Mouse (Mus musculus) gastrocnemius, postnatal 10 days (tissue): ENCODE results near the gene Syt8. TPM values are rescaled to one million over a fixed set of nuclear protein-coding genes. Genes with fewer than 3 reads are reported as not detected.
"Not testable (repeated sequence)": the region's sequence is repeated elsewhere in the genome, so short reads cannot be mapped to it uniquely, and the experiment has no call there.

Source experiments
- DNase-seq: peaks from one replicate; pipeline ENCODE4 v3.0.0; 2021; ENCODE audit warnings: mixed read lengths
- long read RNA-seq, 2 experiments: library from polyadenylated mRNA; stranded (forward); transcript quantifications; one replicate each; pipeline ENCODE4 v2.0.0; 2021
- total RNA-seq, 2 experiments: library from RNA; stranded (reverse); gene quantifications; 2 replicates each; pipeline ENCODE4 v1.2.3; 2021

The Syt8 gene
- under 1 TPM in 1 of 2 experiments, not detected in 1; 0.36 TPM for total RNA-seq
- long read RNA-seq, experiment 1 = 0 reads
- long read RNA-seq, experiment 2, partial matches to known transcripts = 0 of 1 reads
- long read RNA-seq, experiment 2, other reads (novel, unspliced or antisense) = 1 of 1 reads

- DNase-seq = no peak
Measured at GRCm38 (mm10) chr7:142434137-142434865, at the start of gene Syt8. Syt8 (plus strand) TSS chr7:142434850.

DNA sequence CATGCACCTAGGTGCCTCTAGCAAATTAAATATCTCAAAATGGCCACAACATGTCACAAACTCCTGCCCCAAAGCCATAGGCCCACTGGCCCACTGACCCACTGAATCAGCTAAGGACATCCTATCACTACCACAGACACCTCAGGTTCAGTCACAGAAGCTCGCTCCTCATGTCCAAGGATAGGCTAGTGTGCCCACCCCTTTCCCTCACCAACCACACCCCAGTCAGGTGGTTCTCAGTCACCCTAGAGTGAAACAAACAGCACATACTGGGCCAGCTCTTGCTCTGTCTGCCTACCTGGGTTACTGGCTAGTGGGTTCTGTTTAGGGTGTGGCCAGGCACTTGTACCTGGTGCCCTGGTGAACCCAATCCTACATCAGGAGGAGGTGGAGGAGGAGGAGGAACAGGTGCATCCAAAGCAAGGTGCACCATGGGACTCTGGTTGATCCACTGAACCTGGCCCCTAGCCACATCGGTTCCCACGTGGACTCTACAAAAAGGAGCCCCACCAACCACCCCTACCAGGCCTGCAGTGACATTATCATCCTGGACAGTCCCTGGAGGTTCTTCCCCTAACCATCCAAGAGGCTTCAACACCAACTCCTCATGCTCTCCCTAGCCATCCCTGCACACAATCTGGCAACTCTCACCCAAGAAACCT, 48.8 kb upstream of the Syt8 start:
- DNase-seq = no peak

GRCm38 (mm10) chr7:142386621-142387201, 47.9 kb upstream of the Syt8 start:
- DNase-seq = no peak

- peak; percentile 97 for DNase-seq
Measured at GRCm38 (mm10) chr7:142387419-142388148, 47.1 kb upstream of the Syt8 start, which contains the start of gene Ctsd. Ctsd (minus strand) TSS chr7:142388038.

DNA sequence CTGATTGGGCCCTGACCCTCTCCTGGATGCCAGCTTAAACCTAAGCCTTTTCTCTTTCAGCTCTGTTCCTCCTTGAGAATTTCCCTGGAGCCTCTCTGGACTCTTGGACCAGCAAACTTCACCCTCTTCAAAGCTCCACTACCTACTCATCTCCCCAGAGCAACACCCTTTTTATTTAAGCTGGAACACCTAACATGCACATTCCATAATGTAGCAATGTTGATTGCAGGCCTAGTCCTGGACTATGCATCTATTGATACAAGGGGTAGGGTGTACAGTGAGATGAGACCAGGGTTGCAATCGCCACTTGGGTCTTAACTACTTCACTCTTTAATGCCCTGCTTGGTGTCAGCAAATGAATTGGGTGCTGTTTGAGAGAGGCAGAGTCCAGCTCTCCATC, 46.5 kb upstream of the Syt8 start:
- no peak for DNase-seq

GRCm38 (mm10) chr7:142388740-142389139, 45.9 kb upstream of the Syt8 start:
- no peak for DNase-seq

- DNase-seq = no peak
Measured at GRCm38 (mm10) chr7:142389961-142390650, 44.5 kb upstream of the Syt8 start.

- no peak for DNase-seq
Measured at GRCm38 (mm10) chr7:142391108-142391507, 43.5 kb upstream of the Syt8 start.

DNA sequence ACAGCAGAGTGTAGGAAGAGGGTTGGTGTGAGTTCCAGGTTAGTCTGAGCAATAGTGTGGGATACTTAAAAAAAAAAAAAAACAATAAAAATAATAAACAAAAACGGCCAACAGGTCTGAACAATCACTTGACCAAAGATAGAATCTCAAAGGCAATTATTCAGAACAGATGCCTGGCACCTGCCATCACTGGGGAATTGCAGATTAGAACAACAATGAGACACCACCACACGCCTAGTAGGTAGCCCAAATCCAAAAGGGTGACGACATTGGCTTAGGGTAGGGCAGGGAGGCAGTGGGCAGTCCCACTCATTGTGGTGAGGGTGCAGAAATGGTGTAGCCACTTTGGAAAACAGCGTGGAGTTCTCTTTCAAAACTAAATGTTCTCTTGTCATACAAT, 43.0 kb upstream of the Syt8 start:
- DNase-seq = no peak

DNA sequence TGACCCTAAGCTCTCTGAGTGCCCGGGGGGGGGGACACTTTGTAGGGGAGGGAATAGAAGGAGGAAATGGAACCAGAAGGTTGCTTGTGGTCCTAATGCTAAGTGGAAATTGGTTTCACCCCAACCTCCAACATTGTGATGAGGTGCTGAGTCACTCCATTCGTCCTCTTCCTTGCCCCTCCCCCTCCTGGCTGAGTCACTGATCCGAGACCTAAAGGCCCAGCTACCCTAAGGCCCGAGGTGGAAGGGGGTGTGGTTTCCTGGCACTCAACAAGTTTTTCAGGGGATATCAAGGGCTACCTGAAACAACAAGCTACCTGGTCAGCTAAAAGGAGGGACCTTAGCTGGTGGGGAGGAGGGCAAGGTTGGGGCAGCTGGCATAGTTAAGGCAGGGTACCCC, 41.5 kb upstream of the Syt8 start:
- DNase-seq = no peak

DNA sequence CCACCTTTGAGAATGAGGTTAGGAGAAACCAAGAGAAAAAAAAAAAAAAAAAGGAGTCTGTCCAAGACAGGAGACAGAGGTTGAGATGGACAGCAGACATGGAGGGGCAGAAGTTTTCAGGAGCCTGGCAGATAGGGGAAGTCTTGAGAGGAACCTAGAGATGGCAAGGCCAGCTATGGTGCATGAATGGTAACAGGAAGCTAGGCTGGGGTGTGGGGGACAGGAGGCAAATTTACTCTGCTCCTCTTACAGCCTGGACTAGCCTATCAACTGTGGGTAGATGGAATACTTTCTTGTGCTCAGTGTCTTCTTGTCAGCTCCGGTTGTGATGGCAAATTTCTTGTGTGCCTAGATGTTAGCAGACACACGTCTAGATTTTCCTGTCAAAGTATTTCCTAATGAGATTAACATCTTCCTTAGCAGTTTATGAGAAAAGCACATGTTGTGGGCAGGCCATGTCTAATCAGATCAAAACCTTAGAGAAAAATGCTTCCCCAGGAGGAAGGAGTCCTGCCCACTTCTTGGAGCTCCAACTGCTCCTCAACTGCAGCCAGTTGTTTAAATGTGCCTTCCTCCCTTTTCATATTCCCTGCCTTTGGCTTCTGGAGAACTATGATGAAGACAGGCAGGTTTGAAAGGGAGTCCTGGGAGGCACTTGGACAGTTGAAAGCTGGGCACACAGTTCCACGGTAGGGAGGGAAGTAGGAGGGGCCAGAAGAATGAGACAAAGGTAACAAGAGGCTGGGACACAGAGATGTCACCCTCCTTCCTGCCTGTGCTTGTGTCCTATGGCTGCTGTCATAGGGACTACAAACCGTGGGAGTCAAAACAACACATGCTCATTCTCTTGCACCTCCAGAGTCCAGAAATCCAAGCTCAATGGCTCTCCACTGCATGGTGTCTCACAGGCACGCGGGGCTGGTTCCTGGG, 40.1 kb upstream of the Syt8 start:
- no peak for DNase-seq

DNA sequence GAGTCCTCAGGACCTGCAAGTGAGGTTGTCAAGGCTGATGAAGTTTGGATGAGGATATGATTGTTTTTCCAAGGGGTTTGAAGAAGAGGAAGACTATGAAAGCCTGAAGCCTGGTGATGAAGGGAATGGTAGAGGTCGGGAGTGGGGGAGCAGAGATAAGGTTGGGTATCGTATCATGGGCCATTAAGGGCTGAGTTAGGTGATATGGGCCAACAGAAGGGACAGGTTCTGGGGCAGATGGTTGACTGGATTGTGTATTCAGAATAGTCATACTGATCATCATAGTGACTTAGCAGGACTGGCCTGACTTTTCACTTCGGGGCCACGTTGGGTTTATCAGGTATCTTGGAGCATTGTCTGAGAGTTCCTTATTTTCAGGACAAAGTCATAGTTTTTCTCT, 39.2 kb upstream of the Syt8 start:
- no peak for DNase-seq

DNA sequence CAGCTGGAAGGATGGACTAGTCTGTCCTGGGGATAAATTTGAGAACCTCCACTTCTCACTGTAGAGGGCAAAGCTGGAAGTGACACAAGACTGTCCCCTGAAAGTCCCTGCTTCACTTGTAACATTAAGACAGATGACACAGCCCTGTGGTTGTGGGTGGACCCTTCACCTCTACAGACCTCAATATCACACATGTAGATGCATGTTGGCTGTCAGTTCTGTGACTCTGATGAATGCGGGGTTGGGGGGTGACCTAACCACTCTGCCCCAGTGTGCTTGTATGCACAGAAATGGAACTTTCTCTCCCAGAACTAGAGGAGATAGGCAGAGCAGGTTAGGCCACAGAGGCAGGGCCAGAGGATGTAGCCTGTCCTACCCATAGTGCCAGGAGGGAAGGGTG, 38.0 kb upstream of the Syt8 start:
- DNase-seq = no peak

DNA sequence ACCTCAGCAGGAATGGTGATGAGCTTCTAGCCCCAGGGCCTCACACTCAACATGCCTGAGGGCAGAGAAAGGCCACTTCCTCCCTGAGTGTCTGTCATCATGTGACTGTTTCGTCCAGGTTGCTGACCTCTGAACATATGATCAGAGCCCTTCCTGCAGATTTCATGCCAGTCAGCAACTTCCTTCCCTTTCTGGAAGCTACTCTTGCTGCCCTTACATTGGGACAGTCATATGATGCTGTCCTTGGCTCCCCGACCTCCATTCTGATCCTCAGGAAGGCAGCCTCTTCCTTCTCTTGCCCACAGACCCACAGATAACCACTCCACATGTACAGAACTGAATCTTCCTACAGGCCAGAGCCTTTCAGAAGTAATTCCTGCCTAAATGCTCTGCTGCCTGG, 36.6 kb upstream of the Syt8 start:
- DNase-seq = no peak

- no peak for DNase-seq
Measured at GRCm38 (mm10) chr7:142399250-142399649, 35.4 kb upstream of the Syt8 start.

DNA sequence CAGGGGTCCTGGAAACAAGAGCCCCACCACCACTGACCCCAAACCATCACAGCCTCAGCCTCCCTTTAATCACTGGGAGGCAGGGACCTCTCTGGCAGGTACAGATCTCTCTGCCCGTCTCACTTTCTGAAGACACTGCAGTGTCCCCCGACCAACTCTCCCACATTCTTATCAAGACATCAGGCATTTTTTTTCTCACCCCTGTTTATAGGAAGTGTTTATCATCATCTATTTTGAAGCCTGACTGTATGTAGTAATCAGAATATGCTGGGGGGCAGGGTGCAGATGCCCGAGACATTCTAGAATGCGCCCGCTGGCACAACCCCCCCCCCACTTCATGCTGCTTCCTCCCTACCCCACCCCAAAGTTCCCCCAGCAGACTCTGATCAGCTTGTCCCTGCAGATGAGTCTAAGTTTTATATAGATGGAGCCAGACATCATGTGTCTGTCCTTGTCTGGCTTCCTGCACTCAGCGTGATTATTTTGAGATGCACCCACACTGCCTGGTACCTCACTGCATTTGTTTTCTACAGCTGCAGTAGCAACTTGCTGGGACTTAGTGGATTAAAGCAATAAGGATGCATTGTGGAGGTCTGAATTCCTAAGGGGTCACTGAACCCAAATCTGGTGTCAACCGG, 34.4 kb upstream of the Syt8 start:
- DNase-seq = no peak

GRCm38 (mm10) chr7:142400750-142401142, 33.9 kb upstream of the Syt8 start:
- no peak for DNase-seq

GRCm38 (mm10) chr7:142403591-142403990, 31.1 kb upstream of the Syt8 start:
- no peak for DNase-seq

- not testable (repeated sequence) for DNase-seq
Measured at GRCm38 (mm10) chr7:142405134-142405533, 29.5 kb upstream of the Syt8 start.

DNA sequence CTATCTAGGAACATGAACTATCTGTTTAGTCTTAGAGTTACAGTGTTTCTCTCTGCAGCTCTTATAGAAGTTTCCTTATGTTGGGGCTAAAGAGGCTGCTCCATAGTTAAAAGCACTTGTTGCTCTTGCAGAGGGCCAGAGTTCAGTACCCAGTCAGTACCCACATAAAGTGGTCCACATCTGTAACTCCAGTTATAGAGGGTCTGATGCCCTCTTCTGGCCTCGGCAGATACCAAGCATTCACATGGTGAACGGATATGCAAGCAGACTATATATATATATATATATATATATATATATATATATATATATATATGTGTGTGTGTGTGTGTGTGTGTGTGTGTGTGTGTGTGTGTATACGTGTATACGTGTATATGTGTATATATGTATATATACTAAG, 26.7 kb upstream of the Syt8 start:
- no peak for DNase-seq
